Mouse (Mus musculus) thymus, postnatal 4 days (tissue): Measurements from ENCODE around the gene Gpnmb.

Experiments
- DNase-seq: peaks from one replicate; pipeline ENCODE4 v3.0.0; 2021

The Gpnmb gene

GRCm38 (mm10) chr6:49099086-49099485, 62.7 kb downstream of the Gpnmb start:
- no peak for DNase-seq

- no peak for DNase-seq
Observed at GRCm38 (mm10) chr6:49106746-49107500, 70.6 kb downstream of the Gpnmb start.

- no peak for DNase-seq
Observed at GRCm38 (mm10) chr6:49109196-49109595, 72.8 kb downstream of the Gpnmb start.

GRCm38 (mm10) chr6:49113895-49114294, 77.5 kb downstream of the Gpnmb start:
- no peak for DNase-seq

- no peak for DNase-seq
Observed at GRCm38 (mm10) chr6:49114457-49114856, 78.1 kb downstream of the Gpnmb start.

- DNase-seq, result no peak
Observed at GRCm38 (mm10) chr6:49115550-49115949, 79.2 kb downstream of the Gpnmb start.

- DNase-seq, result no peak
Observed at GRCm38 (mm10) chr6:49116241-49116640, 79.9 kb downstream of the Gpnmb start.

- DNase-seq, result no peak
Observed at GRCm38 (mm10) chr6:49118446-49118845, 82.1 kb downstream of the Gpnmb start.

- peak; percentile 32 for DNase-seq
Observed at GRCm38 (mm10) chr6:49119462-49120135, 83.3 kb downstream of the Gpnmb start.

GRCm38 (mm10) chr6:49120370-49120769, 84.0 kb downstream of the Gpnmb start:
- DNase-seq, result peak; percentile 29
